Mouse (Mus musculus): ENCODE data around the gene Slc34a3.

Slc34a3 gene

DNA sequence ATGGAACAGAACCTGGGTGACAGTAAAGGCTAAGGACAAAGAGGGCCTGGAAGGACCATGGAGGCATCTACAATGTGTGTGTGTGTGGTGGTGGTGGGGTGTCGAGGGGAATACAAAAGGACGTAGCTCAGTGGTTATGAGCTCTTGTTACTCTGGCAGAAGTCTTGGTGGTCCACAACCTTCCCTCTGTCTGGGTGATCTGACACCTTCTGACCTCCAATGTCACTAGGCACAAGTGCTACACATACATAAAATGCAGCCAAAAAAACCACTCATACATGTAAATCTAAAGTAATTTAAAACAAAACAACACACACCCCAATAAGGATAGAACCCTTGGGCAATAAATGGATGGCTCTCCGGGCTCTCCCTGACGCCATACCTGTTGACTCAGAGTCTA lies 6.8 kb downstream of the Slc34a3 start:
- no peak for ATAC-seq (ENCODE audit: insufficient number of reproducible peaks, low FRiP score, low TSS enrichment)

DNA sequence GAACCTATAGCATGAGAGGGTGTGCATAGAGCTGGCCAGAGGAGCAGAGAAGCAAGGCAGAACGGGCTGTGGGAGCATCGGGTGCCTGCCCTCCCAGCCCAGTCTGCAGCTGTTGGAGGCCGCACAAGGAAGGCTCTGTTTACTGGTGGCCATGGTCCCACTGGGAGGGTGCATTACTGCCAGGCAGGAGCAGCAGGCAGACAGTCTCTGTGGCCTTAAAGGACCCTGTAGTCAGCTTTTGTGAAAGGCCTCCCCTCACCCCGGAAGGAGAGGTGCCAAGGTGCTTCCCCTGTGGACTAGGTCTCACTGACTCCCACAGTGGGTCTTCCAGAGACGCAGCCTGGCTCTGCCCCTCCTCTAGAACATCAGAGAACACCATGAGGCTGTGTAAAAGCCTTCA lies 7.3 kb downstream of the Slc34a3 start:
- ATAC-seq (ENCODE audit: insufficient number of reproducible peaks, low FRiP score, low TSS enrichment), result no peak

DNA sequence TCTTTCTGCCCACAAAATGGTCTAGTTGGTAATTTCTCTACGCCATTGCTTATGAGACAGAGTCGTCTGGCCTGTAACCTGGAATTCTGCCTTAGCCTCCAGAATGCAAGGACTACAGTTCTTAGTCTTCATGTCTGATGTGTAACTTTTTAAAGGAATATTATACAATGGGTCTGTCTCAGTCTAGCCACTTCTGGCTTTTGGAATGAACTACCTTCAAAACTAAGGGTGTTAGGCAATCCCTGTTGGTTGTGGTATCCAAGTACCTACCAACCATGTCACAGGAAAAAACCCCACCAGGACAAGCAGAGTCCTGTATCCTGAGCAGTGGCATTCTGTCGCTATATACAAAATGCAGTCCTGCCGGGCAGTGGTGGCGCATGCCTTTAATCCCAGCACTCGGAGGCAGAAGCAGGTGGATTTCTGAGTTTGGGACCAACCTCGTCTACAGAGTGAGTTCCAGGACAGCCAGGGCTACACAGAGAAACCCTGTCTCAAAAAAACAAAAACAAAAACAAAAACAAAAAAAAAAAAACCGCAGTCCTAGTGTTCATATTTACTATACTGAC lies 8.3 kb downstream of the Slc34a3 start:
- ATAC-seq (ENCODE audit: insufficient number of reproducible peaks, low FRiP score, low TSS enrichment), result no peak

DNA sequence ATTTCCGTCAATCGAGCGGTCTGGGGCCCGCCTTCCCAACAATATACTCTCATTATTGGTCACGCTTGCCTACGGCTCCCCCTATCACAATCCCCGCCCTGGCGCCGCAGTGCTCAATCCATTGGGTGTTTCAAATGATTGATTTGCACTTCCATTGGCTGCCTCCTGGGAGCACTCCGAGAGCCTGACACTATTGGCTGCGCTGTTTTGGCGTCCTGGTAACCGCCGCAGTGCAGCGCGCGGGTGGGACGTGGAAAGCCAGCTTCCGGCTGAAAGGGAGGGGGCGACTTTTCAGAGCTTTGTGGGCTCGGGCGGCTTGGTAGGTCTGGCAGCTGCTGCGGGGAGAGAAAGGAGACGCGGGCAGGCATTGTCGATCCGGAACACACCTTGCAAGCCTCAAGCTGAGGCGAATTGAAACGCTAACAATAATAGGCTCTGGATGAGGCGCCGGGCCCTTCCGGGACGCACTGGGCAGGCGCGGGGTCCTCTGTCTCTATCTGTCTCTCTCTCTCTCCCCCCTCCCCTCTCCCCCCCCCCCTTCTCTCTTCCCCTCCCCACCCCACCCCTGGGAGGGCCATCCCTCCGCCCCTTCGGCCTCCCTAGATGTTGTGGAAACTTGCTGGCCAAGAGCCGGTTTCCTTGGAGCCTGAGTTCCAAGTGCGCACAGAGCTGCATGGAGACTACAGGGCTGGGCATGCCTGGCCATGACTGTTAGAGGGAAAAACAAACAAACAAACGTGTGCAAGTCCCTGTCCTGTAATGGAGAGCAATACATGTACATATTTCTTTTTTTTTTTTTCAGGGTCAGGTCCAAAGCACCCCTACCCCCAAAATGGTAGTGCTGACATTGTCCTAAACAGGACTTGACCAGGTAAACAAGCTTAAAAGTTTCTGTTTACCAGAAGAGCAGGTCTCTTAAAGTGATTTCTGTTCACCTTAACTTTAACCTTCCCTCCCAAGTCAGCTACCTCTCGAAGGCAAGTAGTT lies 9.1 kb downstream of the Slc34a3 start:
- peak; percentile 88 for ATAC-seq (ENCODE audit: insufficient number of reproducible peaks, low FRiP score, low TSS enrichment)

DNA sequence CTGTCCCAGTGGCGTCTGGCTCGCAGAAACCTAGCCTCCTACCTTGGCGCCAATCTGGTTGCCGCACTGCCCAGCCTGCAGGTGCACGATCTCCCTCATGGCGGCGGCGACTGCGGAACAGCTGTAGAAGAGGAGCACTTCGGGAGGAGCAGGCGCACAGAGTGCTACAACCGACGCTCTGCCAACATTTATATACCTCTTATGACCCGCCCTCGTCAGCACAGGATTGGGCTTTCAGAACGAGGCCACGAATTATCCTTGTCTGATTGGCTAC lies 9.7 kb downstream of the Slc34a3 start, which contains the start of gene Tubb4b:
TSS of gene Tubb4b (minus strand) at position 211 of the 274 bp plus-strand sequence.
- no peak for ATAC-seq (ENCODE audit: insufficient number of reproducible peaks, low FRiP score, low TSS enrichment)

DNA sequence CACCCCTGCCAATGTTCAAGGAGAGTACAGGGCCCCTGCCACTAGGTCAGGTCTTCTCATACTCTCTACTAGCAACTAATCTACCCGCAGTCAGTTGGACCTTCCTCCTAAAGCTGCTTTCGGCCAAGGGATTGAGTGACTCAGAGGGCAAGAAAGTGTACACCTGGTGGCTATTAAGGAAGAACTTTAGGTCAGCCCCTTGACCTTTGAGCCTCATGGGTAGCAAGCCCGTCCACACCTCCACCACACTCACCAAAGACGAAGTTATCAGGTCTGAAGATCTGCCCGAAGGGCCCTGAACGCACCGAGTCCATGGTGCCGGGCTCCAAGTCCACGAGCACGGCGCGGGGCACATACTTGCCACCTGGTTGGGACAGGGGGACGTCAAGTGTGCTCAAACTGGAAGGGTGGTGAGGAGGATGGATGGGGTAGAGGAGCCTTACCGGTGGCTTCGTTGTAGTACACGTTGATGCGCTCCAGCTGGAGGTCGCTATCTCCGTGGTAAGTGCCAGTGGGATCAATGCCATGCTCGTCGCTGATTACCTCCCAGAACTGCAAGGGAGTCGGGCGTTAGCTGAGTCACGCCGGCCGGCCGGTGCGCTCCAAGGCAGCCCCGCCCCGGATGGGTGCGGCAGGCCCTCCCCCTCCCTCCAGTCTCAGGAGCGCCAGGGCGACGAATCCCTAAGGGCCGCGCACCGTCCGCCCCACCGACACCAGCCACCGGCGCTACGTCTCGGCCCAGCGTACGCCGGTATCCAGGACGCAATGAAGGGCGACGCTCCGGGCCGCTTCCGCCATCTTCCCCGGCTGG lies 10.3 kb downstream of the Slc34a3 start:
- ATAC-seq (ENCODE audit: insufficient number of reproducible peaks, low FRiP score, low TSS enrichment), result peak; percentile 23; the same call in 1 of the 2 replicates

DNA sequence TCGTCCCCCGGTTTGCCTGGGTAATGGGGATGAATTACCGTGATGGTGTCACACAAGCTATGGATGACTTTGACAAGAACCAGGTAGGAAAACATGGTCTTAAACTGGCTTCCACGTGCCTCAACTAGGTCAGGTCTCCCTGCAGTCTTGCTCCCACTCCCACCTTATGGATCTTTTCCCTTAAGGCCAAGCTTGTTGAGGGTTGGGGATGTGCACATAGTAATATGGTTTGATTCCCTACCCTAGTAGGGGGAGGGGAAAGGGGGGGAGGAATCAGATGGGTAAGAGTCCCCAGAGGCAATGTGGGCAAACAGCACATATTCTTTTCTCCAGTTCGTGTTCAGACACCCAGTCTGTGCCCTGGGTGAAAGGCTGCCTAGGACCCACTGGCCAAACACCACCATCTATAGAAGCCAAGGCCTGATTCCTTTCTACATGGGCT lies 12.8 kb downstream of the Slc34a3 start:
- no peak for ATAC-seq (ENCODE audit: insufficient number of reproducible peaks, low FRiP score, low TSS enrichment)

DNA sequence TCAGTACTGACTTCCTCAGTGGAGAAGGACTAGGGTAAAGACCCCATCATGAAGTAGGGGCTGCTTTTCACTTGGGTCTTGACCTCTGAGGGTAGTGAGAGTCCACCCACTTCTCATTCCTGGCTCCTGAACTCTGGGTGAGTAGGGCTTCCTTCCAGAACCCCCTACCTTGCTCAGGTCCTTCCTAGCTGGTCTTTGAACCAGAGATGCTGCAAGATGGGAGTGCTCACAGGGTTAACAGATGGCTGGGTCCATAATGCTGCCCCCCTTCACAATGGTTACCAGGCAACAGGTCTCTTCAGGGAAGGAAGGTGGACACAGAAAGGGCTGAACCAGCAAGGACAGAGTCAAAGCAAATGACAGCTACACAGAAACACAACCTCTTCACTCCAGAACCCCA lies 15.7 kb downstream of the Slc34a3 start, which contains the start of gene Fam166a:
TSS of gene Fam166a (plus strand) at position 301 of the 400 bp plus-strand sequence.
- no peak for ATAC-seq (ENCODE audit: insufficient number of reproducible peaks, low FRiP score, low TSS enrichment)

DNA sequence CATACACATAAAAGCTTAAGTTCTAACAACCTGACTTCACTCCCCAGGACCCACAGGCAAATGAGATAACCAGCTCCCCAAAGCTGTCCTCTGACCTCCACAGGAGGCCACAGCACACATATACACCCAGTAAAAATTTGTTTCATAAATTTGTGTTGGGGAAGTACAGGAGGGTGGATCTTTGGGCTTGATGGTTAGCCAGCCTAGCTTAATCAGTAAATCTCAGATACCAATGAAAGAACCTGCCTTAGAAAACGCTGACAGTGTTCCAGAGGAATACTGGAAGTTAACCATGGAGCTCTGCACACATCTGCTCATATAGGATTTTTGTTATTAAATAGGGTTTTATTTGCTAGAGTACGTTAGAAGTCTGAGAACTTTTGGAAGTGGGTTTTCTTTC lies 16.5 kb downstream of the Slc34a3 start:
- ATAC-seq (ENCODE audit: insufficient number of reproducible peaks, low FRiP score, low TSS enrichment), result no peak

DNA sequence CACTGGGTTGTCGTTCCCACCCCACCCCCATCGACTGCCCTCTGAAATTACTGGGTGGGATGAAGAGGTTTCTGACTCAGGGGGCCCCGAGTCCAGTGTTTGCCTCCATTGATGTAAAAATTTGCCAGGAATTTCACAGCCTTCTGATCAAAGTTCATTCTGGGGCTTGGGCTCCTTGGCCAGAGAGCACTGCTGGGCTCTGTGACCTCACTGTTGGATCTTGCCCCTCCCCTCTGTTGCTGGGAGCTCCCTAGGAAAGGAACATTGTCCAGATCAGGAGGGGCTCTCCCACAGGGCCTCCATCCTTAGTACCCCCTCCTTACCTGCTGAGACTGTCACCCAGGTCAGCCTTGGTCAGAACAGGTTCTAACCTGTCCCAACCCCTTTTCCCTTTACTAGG lies 19.7 kb downstream of the Slc34a3 start, which contains the start of gene Stpg3:
TSS of gene Stpg3 (minus strand) at position 194 of the 400 bp plus-strand sequence.
- ATAC-seq (ENCODE audit: insufficient number of reproducible peaks, low FRiP score, low TSS enrichment), result no peak

DNA sequence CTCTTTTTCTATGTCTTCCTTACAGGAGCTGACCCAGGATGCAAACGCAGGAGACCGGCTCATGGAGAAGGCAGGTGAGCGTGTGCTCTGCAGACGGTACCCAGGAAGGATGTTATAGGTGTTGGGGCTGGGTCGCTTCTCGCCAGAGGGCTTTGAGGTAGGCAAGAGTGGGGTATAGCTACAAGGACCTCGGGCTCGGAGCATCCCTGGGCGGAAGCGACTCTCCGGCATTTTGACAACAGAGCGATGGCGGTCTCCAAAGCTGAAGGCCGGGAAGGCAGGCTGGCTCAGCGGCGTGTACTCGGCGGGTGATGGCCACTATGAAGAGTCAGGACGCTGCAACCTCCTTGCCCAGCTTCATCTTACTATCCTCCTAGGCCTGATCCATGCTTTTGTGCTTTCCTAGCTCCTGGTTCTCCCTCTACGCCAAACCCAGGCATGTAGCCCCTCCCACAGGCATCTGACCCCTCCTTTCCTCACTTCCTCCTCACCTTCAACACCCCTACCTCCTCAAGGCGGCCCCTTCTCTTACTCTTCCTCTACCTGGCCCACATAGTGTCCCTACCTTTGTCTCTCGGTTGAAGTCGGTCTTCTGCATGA lies 20.8 kb downstream of the Slc34a3 start:
- no peak for ATAC-seq (ENCODE audit: insufficient number of reproducible peaks, low FRiP score, low TSS enrichment)

DNA sequence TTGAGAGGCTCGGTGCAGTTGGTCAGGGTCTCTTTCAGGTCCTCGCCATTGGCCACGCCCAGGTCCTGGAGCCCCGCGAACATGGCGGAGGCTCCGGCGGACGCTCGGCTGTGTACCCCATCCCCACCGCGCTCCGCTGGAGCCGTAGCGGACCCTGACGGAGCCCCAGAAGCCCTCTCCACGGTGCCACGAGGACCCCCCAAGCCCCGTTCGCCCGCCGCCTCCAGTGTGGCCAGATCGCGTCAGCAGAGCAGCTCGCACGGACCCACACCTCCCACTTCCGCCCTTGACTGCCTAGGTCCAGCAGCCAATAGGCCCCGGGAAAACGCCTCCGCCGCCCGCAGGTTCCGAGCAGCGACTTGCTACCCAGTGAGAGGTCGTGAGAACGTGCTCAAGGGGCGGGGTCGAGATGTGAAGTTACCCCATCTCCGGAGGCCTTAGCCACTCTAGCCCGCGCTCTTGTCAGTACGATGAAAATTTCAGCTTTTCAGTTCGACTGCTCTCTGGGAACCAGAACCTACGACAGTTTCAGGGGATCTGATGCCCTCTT lies 23.0 kb downstream of the Slc34a3 start, which contains the start of gene Nelfb:
TSS of gene Nelfb (minus strand) at position 369 of the 550 bp plus-strand sequence.
- ATAC-seq (ENCODE audit: insufficient number of reproducible peaks, low FRiP score, low TSS enrichment), result peak; percentile 74; the same call in 1 of the 2 replicates

DNA sequence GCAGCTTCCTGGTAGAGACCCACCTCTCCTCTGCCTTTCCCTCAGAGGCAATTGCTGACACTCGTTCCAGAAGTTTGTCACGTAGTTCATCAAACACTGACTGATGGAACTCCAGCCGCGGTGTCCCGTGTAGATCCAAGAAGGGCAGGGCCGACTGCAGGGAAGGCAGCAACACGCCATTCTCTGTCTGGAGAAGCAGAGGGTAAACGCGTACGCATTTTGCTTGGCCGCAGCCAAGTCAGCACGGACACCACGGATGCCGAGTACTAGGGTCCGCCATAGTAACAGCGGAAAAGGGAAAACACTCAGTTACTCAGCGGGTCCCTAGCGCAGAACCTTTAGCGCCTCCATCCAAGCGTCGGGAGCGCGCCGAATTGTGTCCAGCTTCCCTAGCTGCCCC lies 23.5 kb downstream of the Slc34a3 start:
- no peak for ATAC-seq (ENCODE audit: insufficient number of reproducible peaks, low FRiP score, low TSS enrichment)

DNA sequence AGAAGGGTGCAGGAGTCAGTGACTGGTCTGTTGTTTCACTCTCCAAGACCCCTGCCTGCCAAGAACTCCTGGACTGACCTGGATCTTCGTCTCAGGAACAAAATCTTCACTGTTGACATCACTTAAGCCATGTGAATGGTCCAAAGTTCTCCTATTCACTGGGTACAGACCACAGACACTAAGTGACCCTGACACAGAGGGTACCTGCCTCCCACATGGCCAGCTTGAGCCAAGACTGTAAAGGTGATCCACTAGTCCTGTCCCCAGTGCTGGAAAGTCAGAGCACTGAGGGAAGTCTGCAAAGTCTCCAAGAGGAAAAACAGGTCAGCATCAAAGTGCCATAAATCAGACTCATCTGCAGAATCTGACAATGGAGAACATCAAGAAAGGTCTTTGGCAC lies 26.6 kb downstream of the Slc34a3 start:
- no peak for ATAC-seq (ENCODE audit: insufficient number of reproducible peaks, low FRiP score, low TSS enrichment)

DNA sequence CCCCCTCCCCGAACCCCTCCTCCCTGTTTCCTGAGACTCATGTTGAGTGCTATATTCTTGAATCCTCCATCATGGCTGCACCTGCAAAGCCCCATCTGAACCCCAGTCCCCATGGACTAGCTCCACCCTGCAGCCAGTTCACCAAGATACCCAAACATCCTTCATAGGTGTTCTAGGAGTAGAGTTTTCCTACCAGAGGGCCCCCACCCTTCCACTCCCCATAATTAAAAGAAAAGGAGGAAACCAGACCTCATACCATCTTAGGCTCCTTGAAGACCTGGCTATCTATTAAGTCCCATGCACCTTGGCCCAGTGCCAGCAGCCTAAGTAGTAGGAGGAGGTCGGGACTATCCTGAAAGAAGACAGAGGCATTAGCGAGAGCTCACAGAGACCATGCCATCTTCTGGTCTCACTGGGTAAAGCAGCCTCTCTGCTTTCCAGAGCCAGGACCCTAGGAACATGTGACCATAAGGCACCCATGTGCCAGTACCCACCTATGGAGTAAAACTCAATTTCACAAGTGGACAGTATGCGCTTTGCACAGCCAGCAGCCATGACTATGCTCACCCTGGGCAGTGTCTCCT lies 30.4 kb downstream of the Slc34a3 start:
- ATAC-seq (ENCODE audit: insufficient number of reproducible peaks, low FRiP score, low TSS enrichment), result no peak

DNA sequence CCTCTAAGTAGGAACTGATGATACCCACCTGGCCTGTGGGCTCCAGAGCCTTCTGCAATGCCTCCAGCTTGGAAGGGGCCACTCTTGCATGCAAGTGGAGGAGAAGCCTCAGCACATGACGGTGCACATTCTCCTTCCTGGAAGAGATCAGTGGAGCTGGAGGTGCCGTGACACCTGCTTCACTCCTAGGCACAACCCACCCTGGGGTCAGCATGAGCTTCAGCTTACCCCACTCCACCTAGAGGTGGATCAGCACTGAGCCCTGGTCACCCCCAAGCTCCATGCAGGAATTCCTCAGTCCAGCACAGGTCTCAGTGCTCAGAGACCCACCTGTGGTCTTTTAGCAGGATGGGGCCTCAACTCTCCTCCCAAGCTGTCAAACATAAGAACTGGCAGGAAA lies 33.5 kb downstream of the Slc34a3 start:
- ATAC-seq (ENCODE audit: insufficient number of reproducible peaks, low FRiP score, low TSS enrichment), result no peak

DNA sequence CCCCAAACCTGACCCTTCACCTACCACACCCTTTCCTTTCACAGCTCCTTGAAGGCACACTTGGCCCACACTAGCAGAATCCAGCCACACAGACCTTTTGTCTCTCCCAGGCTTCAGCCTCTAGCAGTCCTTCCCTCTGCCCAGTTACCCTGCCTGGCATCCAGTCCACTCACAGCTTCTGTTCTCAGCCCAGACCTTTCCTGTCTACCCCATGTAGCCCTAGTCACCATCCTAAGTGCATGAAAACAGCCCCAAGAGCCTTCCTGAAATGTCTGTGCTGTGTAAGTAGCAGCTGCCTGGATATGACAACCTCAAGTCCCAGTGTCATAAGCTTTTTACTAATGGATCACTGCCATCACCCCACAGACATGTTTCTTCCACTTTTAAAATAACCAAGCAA lies 36.2 kb downstream of the Slc34a3 start:
- no peak for ATAC-seq (ENCODE audit: insufficient number of reproducible peaks, low FRiP score, low TSS enrichment)

DNA sequence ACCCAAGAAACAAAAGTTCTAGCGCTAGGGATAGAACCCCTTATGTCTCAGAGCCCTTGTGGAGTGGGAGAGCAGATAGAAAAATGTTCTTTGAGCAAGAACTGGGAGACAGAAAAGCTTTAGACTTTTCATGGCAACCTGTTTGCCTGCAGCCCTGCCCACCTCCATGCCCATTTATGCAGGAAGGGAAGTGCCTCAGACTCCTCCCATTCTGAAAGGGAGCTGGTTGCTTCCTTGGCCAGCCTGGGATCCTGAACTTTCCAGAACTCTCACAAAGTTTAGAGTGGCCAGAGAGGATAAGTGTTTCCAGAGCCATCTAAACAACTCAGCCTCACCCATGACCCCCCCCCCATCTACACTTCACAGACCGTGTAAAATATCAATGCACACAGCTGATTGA lies 37.0 kb downstream of the Slc34a3 start:
- ATAC-seq (ENCODE audit: insufficient number of reproducible peaks, low FRiP score, low TSS enrichment), result no peak

DNA sequence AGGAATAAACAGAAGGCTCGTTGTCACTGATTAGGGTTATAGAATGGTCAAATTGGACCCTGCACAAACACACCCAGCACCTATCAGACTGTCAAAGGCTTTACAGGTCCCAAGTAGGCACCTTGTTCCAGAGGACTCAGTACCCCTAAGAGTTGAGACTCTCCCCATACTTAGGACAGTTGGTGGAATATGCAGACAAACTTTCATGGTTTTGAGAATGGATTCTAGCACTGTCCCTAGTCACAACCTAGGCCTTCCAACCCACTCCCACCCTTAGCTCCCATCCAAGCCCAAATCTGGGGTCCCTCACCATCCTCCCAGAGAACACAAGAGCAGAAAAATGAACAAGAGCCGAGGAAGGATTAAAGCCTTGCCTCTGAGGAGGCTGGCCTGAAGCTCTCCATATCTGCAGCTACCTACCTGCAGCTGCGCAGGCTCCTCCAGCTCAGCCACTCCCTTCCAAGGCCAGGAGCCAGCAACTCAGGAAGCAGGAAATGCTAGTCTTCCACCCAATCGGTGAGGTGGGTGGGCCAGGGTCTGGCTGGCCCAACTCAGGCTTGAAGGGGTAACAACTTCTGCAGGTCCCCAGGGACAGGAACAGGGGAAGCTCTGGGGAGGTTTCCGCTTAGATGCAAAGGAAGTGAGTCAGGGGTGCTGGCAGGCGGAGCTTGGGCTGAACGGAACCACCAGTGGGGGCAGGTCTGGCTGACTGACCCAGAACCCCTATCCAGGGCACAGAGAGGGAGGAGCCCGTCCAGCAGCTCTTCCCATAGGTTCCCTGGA lies 37.8 kb downstream of the Slc34a3 start, which contains the start of gene Tor4a:
TSS of gene Tor4a (minus strand) at position 715 of the 783 bp plus-strand sequence.
- no peak for ATAC-seq (ENCODE audit: insufficient number of reproducible peaks, low FRiP score, low TSS enrichment)

All from cerebellum, adult (tissue).